Mouse (Mus musculus) thymus, adult 2 months (tissue): ENCODE measurements around the gene Gm6509. TPM values are rescaled to one million over a fixed set of nuclear protein-coding genes. Genes with fewer than 3 reads are reported as not detected.
"Not testable (repeated sequence)": the region's sequence is repeated elsewhere in the genome, so short reads cannot be mapped to it uniquely, and the experiment has no call there.

Experiments
- DNase-seq: peaks from one replicate; pipeline ENCODE4 v3.0.0; 2021
- H3K27ac ChIP-seq: fragments of 200-500 bp; 2 replicates; pipeline ENCODE4 v1.5.1; 2012; ENCODE audit warnings: low read length, control low read depth; ENCODE audit not compliant: control insufficient read depth, insufficient read depth
- H3K27me3 ChIP-seq: fragments of 200-500 bp; 2 replicates; pipeline ENCODE4 v1.6.1; 2012; ENCODE audit warnings: mild to moderate bottlenecking, low read length, moderate library complexity, mixed read lengths; ENCODE audit not compliant: control insufficient read depth, insufficient read depth
- H3K36me3 ChIP-seq: fragments of 200-500 bp; 2 replicates; pipeline ENCODE4 v1.6.1; 2012; ENCODE audit warnings: mild to moderate bottlenecking, low read length, moderate library complexity; ENCODE audit not compliant: control insufficient read depth, insufficient read depth
- H3K4me1 ChIP-seq: fragments of 200-500 bp; replicated peaks from 2 replicates; pipeline ENCODE4 v1.6.1; 2012; ENCODE audit warnings: low read length; ENCODE audit not compliant: control insufficient read depth, insufficient read depth
- H3K4me3 ChIP-seq: fragments of 200-500 bp; 2 replicates; pipeline ENCODE4 v1.5.1; 2012; ENCODE audit warnings: mild to moderate bottlenecking, low read length, control low read depth, moderate library complexity; ENCODE audit not compliant: control insufficient read depth, insufficient read depth
- WGBS: fragments of 180-500 bp; shearing (Covaris S2); methylation state at CpG from one replicate; pipeline ENCODE4 v1.1.7; 2018; 5-methylcytosine and 5-hydroxymethylcytosine counted together
- polyA plus RNA-seq: library from polyadenylated mRNA; depleted of rRNA; stranded (reverse); fragments of >200 nt; gene quantifications from 2 replicates; pipeline ENCODE4 v1.2.3, GENCODE M21; 2012; rRNA removed

Gm6509 gene
- polyA plus RNA-seq = not detected in 2 replicates

GRCm38 (mm10) chr5:94623679-94624078 is at the start of gene Gm6509:
Gene Gm6509 (plus strand): TSS chr5:94623979.
- WGBS = no CpG with 5 or more reads among the region's 2 CpGs
- not testable (repeated sequence) for H3K27me3 ChIP-seq, DNase-seq, H3K36me3 ChIP-seq, H3K27ac ChIP-seq, H3K4me1 ChIP-seq, H3K4me3 ChIP-seq

GRCm38 (mm10) chr5:94616242-94616641 is 7.5 kb upstream of the Gm6509 start, which contains the start of gene Gm3147:
Gene Gm3147 (minus strand): TSS chr5:94616342.
- not testable (repeated sequence) for H3K36me3 ChIP-seq, H3K27ac ChIP-seq, DNase-seq, H3K27me3 ChIP-seq, H3K4me1 ChIP-seq, H3K4me3 ChIP-seq
- no CpG with 5 or more reads among the region's 1 CpGs for WGBS

GRCm38 (mm10) chr5:94648082-94648481 is 24.3 kb downstream of the Gm6509 start, which contains the start of gene Gm6205:
Gene Gm6205 (plus strand): TSS chr5:94648382.
- not testable (repeated sequence) for H3K36me3 ChIP-seq, H3K4me1 ChIP-seq, H3K4me3 ChIP-seq, H3K27ac ChIP-seq, DNase-seq, H3K27me3 ChIP-seq
- WGBS = no CpG with 5 or more reads among the region's 2 CpGs

Other genes starting within 250 kb of the Gm6509 start
- not detected in 2 replicates for gene Gm7682, start 178.2 kb upstream of the Gm6509 start, polyA plus RNA-seq
- not detected in 2 replicates for gene Gm3139, start 97.7 kb upstream of the Gm6509 start, polyA plus RNA-seq
- 0.05 TPM in 1 of 2 replicates, not detected in the other for gene Gm3147, start 7.6 kb upstream of the Gm6509 start, polyA plus RNA-seq
- gene Gm6205, start 24.4 kb downstream of the Gm6509 start, polyA plus RNA-seq = not detected in 2 replicates
- gene Gm3183, start 241.5 kb downstream of the Gm6509 start, polyA plus RNA-seq = not detected in 2 replicates